Mouse (Mus musculus): ENCODE data around the gene Crybg3. TPM values are rescaled to one million over a fixed set of nuclear protein-coding genes. Genes with fewer than 3 reads are reported as not detected.

The Crybg3 gene
- polyA plus RNA-seq, 1 experiment from 2014 or later: 3.1 TPM

DNA sequence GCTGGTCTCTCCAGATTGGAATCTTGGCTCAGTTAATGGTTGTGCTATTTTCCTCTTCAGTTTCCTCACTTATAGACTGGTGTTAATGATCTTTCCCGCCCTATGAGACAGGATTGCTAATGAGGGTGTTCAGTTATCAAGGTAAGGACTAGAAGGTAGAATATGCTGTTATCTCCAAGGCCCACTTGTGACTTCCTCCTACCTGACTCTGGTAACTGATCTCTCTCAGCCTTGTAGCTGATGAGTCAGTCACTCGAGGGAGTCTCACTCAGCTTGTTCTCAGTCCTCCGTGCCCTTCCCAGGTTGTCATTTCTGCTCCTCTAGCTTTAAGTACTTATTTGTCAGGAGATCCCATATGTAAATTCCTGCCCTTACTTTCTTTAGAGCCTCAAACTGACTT lies 122.8 kb downstream of the Crybg3 start:
- Histone ChIP-seq H3K9me3 (ENCODE audit: control insufficient read depth) (no peaks in the 10 kb centered on the region), H3K27ac (ENCODE audit: low read depth, low read length) (no peak overlapping the region), H3K4me2 (replicated peaks; ENCODE audit: low read depth) (no peak overlapping the region), H3K4me3 (ENCODE audit: low read depth, low read length) (no peak overlapping the region), H3K27me3 (replicated peaks; ENCODE audit: control insufficient read depth, insufficient read depth, low read length) (no peaks in the 10 kb centered on the region), H3K9ac (ENCODE audit: low read depth, low read length) (no peak overlapping the region), H3K4me1 (replicated peaks; ENCODE audit: control insufficient read depth, insufficient read depth, low read length) (no peaks in the 10 kb centered on the region), H3K36me3 (ENCODE audit: control insufficient read depth, insufficient read depth) (peaks cover 24% of the 10 kb centered on the region)
- TF ChIP-seq CTCF (IDR thresholded peaks at IDR 0.05; ENCODE audit: low read depth): no peak
- ATAC-seq: peak; percentile 80
- 75% methylated on average over 3 of the region's 3 CpGs for WGBS

DNA sequence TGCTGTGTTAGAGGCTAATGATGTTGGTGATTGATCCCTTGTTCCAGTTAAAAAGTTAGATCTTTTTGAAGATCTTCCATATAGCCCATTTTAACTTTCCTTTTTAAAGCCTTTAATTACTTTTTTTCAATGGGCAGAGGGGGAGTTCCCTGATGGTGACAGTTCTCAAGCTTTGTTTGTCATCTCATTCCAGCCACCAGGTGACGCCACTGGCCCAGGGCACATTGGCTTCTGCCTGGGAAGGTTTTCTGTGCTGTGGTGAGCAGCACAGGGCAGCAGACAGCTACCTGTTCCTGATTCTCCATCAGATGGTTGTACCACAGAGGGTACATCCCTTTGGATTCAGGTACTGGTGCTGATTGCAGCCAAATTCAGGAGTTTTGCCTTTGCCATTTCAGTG lies 126.0 kb downstream of the Crybg3 start:
- no peaks in the 10 kb centered on the region for H3K4me1 ChIP-seq (replicated peaks; ENCODE audit: control insufficient read depth, insufficient read depth, low read length)
- peaks cover 10% of the 10 kb centered on the region for H3K36me3 ChIP-seq (ENCODE audit: control insufficient read depth, insufficient read depth)
- no peak overlapping the region for H3K9ac ChIP-seq (ENCODE audit: low read depth, low read length)
- no peak overlapping the region for H3K4me2 ChIP-seq (replicated peaks; ENCODE audit: low read depth)
- no peak overlapping the region for H3K27ac ChIP-seq (ENCODE audit: low read depth, low read length)
- peak; percentile 95 for TF ChIP-seq CTCF (IDR thresholded peaks at IDR 0.05; ENCODE audit: low read depth)
- WGBS: 18% methylated on average over 1 of the region's 1 CpGs
- no peak for ATAC-seq
- no peak overlapping the region for H3K4me3 ChIP-seq (ENCODE audit: low read depth, low read length)
- H3K27me3 ChIP-seq (replicated peaks; ENCODE audit: control insufficient read depth, insufficient read depth, low read length): no peaks in the 10 kb centered on the region
- no peaks in the 10 kb centered on the region for H3K9me3 ChIP-seq (ENCODE audit: control insufficient read depth)

DNA sequence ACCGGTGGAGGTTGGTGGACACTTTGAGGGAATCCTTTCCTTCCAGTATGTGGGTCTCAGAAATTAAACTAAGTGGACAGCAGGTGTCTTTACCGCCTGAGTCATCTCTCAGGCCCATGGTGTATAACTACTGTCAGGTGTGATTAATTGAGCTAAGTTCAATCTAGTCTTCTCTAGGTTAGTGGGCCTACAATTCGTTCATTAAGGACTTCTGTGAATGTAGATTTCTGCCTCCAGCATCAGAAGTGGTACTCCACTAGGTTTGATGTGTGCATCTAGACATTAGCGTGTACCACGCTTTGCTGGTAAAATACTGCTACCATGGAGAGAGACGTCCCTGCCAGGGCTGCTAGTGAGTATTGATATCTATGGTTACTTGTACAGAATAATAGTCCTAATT lies 128.2 kb downstream of the Crybg3 start:
- no peak for ATAC-seq
- H3K9ac ChIP-seq (ENCODE audit: low read depth, low read length): no peak overlapping the region
- H3K4me1 ChIP-seq (replicated peaks; ENCODE audit: control insufficient read depth, insufficient read depth, low read length): no peaks in the 10 kb centered on the region
- TF ChIP-seq CTCF (IDR thresholded peaks at IDR 0.05; ENCODE audit: low read depth): no peak
- H3K9me3 ChIP-seq (ENCODE audit: control insufficient read depth): no peaks in the 10 kb centered on the region
- peaks cover 10% of the 10 kb centered on the region for H3K36me3 ChIP-seq (ENCODE audit: control insufficient read depth, insufficient read depth)
- H3K4me3 ChIP-seq (ENCODE audit: low read depth, low read length): peak overlapping the region; percentile 89
- 43% methylated on average over 6 of the region's 6 CpGs for WGBS
- H3K4me2 ChIP-seq (replicated peaks; ENCODE audit: low read depth): peak overlapping the region; percentile 88
- no peak overlapping the region for H3K27ac ChIP-seq (ENCODE audit: low read depth, low read length)
- H3K27me3 ChIP-seq (replicated peaks; ENCODE audit: control insufficient read depth, insufficient read depth, low read length): no peaks in the 10 kb centered on the region

DNA sequence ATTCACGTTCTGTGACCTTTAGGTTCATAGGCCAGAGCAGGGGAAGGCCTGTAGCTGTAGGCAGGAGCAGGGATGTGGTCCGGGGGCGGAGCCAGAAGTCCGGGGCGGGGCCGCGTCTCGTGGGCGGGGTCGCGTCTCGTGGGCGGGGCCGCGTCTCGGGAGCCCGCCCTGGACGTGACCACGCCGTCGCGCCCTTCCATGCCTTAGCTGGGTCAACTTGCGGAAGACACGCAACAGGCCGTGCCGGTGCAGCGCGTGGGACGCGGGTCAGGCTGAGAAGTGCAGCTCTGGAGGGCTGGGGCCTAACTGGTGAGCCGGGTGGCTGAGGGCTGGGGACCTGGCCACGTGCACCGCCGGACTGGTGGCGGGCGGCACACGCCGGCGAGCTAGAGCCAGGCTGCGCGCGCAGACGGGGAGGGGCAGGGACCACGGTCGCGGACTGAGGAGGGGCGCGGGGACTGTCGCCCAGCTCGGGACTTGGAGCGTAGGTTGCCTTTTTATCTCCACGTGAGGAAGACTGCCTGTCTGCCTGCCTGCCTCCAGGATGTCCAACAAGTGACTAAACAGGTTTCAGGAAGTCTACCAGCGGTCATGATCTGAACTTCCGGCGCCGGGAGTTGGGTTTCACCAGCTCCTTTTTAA lies 129.0 kb downstream of the Crybg3 start, which contains the start of gene Riox2:
Riox2 (plus strand) TSS at position 139 of the 642 bp plus-strand sequence.
- ATAC-seq: peak; percentile 96
- H3K4me1 ChIP-seq (replicated peaks; ENCODE audit: control insufficient read depth, insufficient read depth, low read length): no peaks in the 10 kb centered on the region
- peak within 1 kb of the TSS; percentile 54 for H3K27ac ChIP-seq (ENCODE audit: low read depth, low read length)
- H3K27me3 ChIP-seq (replicated peaks; ENCODE audit: control insufficient read depth, insufficient read depth, low read length): no peaks in the 10 kb centered on the region
- no peaks in the 10 kb centered on the region for H3K9me3 ChIP-seq (ENCODE audit: control insufficient read depth)
- WGBS: 2% methylated on average over 50 of the region's 56 CpGs
- peak within 1 kb of the TSS; percentile 89 for H3K4me3 ChIP-seq (ENCODE audit: low read depth, low read length)
- H3K36me3 ChIP-seq (ENCODE audit: control insufficient read depth, insufficient read depth): peaks cover 5% of the 10 kb centered on the region
- H3K4me2 ChIP-seq (replicated peaks; ENCODE audit: low read depth): peak within 1 kb of the TSS; percentile 88
- TF ChIP-seq CTCF (IDR thresholded peaks at IDR 0.05; ENCODE audit: low read depth): 0 out of 2 replicates have a peak, but pooled peaks have one; percentile 19
- peak within 1 kb of the TSS; percentile 67 for H3K9ac ChIP-seq (ENCODE audit: low read depth, low read length)

DNA sequence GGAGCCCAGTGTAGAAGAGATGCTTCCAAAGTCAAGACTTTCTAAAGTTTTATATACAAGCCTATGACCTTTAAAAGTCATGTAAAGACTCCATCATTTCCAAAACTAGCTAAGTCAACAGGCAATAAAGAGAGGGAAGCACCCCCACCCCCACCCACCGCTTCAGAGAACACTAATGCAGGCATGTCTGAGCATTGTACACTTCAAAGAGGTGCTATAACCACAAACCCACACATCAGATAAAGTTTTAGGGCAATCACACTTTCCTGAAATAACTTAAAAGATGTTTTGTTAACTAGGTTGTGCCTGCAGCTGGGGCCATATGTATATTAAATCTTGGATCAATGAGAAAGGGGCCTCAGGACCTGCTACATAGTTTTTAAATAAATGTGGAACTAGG lies 130.9 kb downstream of the Crybg3 start:
- Histone ChIP-seq H3K4me3 (ENCODE audit: low read depth, low read length) (no peak overlapping the region), H3K27me3 (replicated peaks; ENCODE audit: control insufficient read depth, insufficient read depth, low read length) (no peaks in the 10 kb centered on the region), H3K9me3 (ENCODE audit: control insufficient read depth) (no peaks in the 10 kb centered on the region), H3K27ac (ENCODE audit: low read depth, low read length) (no peak overlapping the region), H3K4me1 (replicated peaks; ENCODE audit: control insufficient read depth, insufficient read depth, low read length) (no peaks in the 10 kb centered on the region), H3K4me2 (replicated peaks; ENCODE audit: low read depth) (no peak overlapping the region), H3K36me3 (ENCODE audit: control insufficient read depth, insufficient read depth) (no peaks in the 10 kb centered on the region), H3K9ac (ENCODE audit: low read depth, low read length) (no peak overlapping the region)
- TF ChIP-seq CTCF (IDR thresholded peaks at IDR 0.05; ENCODE audit: low read depth): no peak
- ATAC-seq: no peak
- WGBS: 81% methylated on average over 1 of the region's 1 CpGs

DNA sequence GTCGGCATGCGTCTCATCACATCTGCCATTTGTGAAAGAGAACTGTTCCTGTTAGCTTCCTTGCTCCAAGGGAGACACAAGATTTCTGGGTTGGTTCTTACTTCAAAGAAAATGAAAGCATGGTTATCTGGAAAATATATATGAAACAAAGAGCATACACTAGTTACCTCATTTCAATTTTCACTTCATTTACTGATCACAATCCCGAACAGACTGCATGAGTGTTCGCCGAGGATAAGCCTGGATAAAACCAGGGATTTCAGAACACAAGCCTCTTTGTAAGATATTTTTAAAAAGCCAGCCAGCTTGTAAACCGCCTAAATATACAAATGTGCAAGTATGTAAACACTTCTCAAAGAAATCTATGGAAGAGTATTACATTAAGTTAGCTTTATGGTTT lies 136.8 kb downstream of the Crybg3 start:
- Histone ChIP-seq H3K9me3 (ENCODE audit: control insufficient read depth) (no peaks in the 10 kb centered on the region), H3K9ac (ENCODE audit: low read depth, low read length) (no peak overlapping the region), H3K36me3 (ENCODE audit: control insufficient read depth, insufficient read depth) (no peaks in the 10 kb centered on the region), H3K4me1 (replicated peaks; ENCODE audit: control insufficient read depth, insufficient read depth, low read length) (no peaks in the 10 kb centered on the region), H3K27me3 (replicated peaks; ENCODE audit: control insufficient read depth, insufficient read depth, low read length) (no peaks in the 10 kb centered on the region), H3K4me3 (ENCODE audit: low read depth, low read length) (no peak overlapping the region), H3K4me2 (replicated peaks; ENCODE audit: low read depth) (no peak overlapping the region), H3K27ac (ENCODE audit: low read depth, low read length) (no peak overlapping the region)
- TF ChIP-seq CTCF (IDR thresholded peaks at IDR 0.05; ENCODE audit: low read depth): no peak
- WGBS: 86% methylated on average over 6 of the region's 6 CpGs
- no peak for ATAC-seq

All from intestine, postnatal 0 days (tissue).